Mouse (Mus musculus) CH12.LX (cell line): ENCODE results near the gene Cd2. TPM values are rescaled to one million over a fixed set of nuclear protein-coding genes. Genes with fewer than 3 reads are reported as not detected.
A peak's percentile ranks its signal among the peaks of the same experiment; 100 is the strongest.

Experiments
- DNase-seq: peaks from one replicate; pipeline ENCODE4 v3.0.0-alpha.2; 2013; ENCODE audit errors: extremely low read depth
- H3K27ac ChIP-seq: 2 replicates; pipeline ENCODE4 v1.5.1; 2012; ENCODE audit warnings: low read depth, mild to moderate bottlenecking, control low read depth, moderate library complexity; ENCODE audit not compliant: insufficient read depth
- H3K27me3 ChIP-seq: replicated peaks from 2 replicates; pipeline ENCODE3; 2012; ENCODE audit warnings: inconsistent platforms
- H3K36me3 ChIP-seq, 2 experiments: replicated peaks in 1 of 2; 2 replicates each; pipeline versions ENCODE3 to v1.6.1; 2012; ENCODE audit warnings: inconsistent platforms in 1 of 2, low read length in 1 of 2, mild to moderate bottlenecking in 1 of 2, mixed read lengths in 1 of 2, moderate library complexity in 1 of 2; ENCODE audit not compliant: control insufficient read depth in 1 of 2, insufficient read depth in 1 of 2
- H3K4me1 ChIP-seq, 2 experiments: 2 replicates each; pipeline ENCODE4 v1.6.1; 2012; ENCODE audit warnings: inconsistent platforms in 1 of 2, moderate library complexity in 1 of 2; ENCODE audit not compliant: insufficient read depth in 2 of 2, control insufficient read depth in 1 of 2
- H3K4me2 ChIP-seq: 2 replicates; pipeline ENCODE4 v1.6.1; 2012; ENCODE audit warnings: low read depth, mild to moderate bottlenecking, control low read depth; ENCODE audit not compliant: poor library complexity, insufficient read depth, severe bottlenecking
- H3K4me3 ChIP-seq, 3 experiments: fragments of 150-350 bp in 1 of 3; sonication (generic) in 1 of 3; replicated peaks in 1 of 3; 2 replicates each; pipeline versions ENCODE3 to v1.5.1; 2011 to 2012; ENCODE audit warnings: low read depth in 2 of 3, low read length in 2 of 3, mild to moderate bottlenecking in 2 of 3, moderate library complexity in 2 of 3, control low read depth in 1 of 3, improper control_type of control experiment in 1 of 3, inconsistent platforms in 1 of 3, mixed read lengths in 1 of 3; ENCODE audit not compliant: poor library complexity in 1 of 3
- H3K79me2 ChIP-seq: replicated peaks from 2 replicates; pipeline ENCODE4 v1.6.1; 2012; ENCODE audit warnings: mild to moderate bottlenecking, moderate library complexity; ENCODE audit not compliant: control insufficient read depth, poor library complexity, insufficient read depth, severe bottlenecking; ENCODE audit errors: extremely low read depth
- H3K9ac ChIP-seq: 2 replicates; pipeline ENCODE4 v1.6.1; 2012; ENCODE audit warnings: low read depth, mild to moderate bottlenecking, control low read depth, moderate library complexity; ENCODE audit not compliant: insufficient read depth
- H3K9me3 ChIP-seq: replicated peaks from 2 replicates; pipeline ENCODE3; 2012; ENCODE audit warnings: low read length, inconsistent platforms, mixed read lengths
- CHD2 ChIP-seq: IDR thresholded peaks from 2 replicates; pipeline ENCODE4 v1.6.1; 2011; ENCODE audit warnings: low read length, improper control_type of control experiment
- CTCF ChIP-seq, 2 experiments: IDR thresholded peaks in 1 of 2; conservative IDR thresholded peaks in 1 of 2; 2 replicates each; pipeline ENCODE4 v1.5.1; 2011 to 2012; ENCODE audit warnings: low read depth in 2 of 2, low read length in 2 of 2, improper control_type of control experiment in 1 of 2, inconsistent platforms in 1 of 2, mild to moderate bottlenecking in 1 of 2, moderate library complexity in 1 of 2
- ELF1 ChIP-seq: IDR thresholded peaks from 2 replicates; pipeline ENCODE4 v1.6.1; 2014; ENCODE audit warnings: low read depth, mild to moderate bottlenecking, inconsistent platforms, low read length, improper control_type of control experiment
- EP300 ChIP-seq: IDR thresholded peaks from 2 replicates; pipeline ENCODE4 v1.6.1; 2011; ENCODE audit warnings: low read length, improper control_type of control experiment
- IRF4 ChIP-seq: IDR thresholded peaks from 2 replicates; pipeline ENCODE4 v1.6.1; 2014; ENCODE audit warnings: low read depth, mild to moderate bottlenecking, inconsistent platforms, low read length, improper control_type of control experiment
- JUN ChIP-seq: IDR thresholded peaks from 2 replicates; pipeline ENCODE4 v1.6.1; 2011; ENCODE audit warnings: low read depth, mild to moderate bottlenecking, low read length, improper control_type of control experiment, moderate library complexity; ENCODE audit not compliant: insufficient read depth
- MAFK ChIP-seq: IDR thresholded peaks from 2 replicates; pipeline ENCODE4 v1.6.1; 2011; ENCODE audit warnings: low read length, improper control_type of control experiment; ENCODE audit not compliant: insufficient replicate concordance
- MEF2A ChIP-seq: IDR thresholded peaks from 2 replicates; pipeline ENCODE4 v1.6.1; 2014; ENCODE audit warnings: low read depth, mild to moderate bottlenecking, inconsistent platforms, low read length, improper control_type of control experiment, borderline replicate concordance
- PAX5 ChIP-seq: IDR thresholded peaks from 2 replicates; pipeline ENCODE4 v1.6.1; 2012; ENCODE audit warnings: low read length, inconsistent platforms, mixed read lengths
- SMC3 ChIP-seq: IDR thresholded peaks from 2 replicates; pipeline ENCODE4 v1.6.1; 2011; ENCODE audit warnings: low read depth, low read length, improper control_type of control experiment
- TBP ChIP-seq: conservative IDR thresholded peaks from 2 replicates; pipeline ENCODE4 v1.6.1; 2011; ENCODE audit warnings: low read depth, low read length, improper control_type of control experiment
- TCF12 ChIP-seq: IDR thresholded peaks from 2 replicates; pipeline ENCODE4 v1.6.1; 2014; ENCODE audit warnings: low read depth, mild to moderate bottlenecking, inconsistent platforms, low read length, improper control_type of control experiment
- UBTF ChIP-seq: IDR thresholded peaks from 2 replicates; pipeline ENCODE4 v1.6.1; 2012; ENCODE audit warnings: low read depth, mild to moderate bottlenecking, inconsistent platforms, low read length, improper control_type of control experiment, moderate library complexity
- ZC3H11A ChIP-seq: IDR thresholded peaks from 2 replicates; pipeline ENCODE4 v1.6.1; 2012; ENCODE audit warnings: low read depth, mild to moderate bottlenecking, inconsistent platforms, low read length, improper control_type of control experiment
- dilution Hi-C: fragments of 300-500 bp; cut with MboI; formaldehyde crosslinking; loops from 2 replicates; pipeline ENCODE4 v1.14.3; 2020; ENCODE audit warnings: low sequenced_read_pairs; ENCODE audit not compliant: extremely low pct_unique_long_range_greater_than_20kb, extremely low pct_ligation_motif_present
- in situ Hi-C: fragments of 300-500 bp; cut with MboI; formaldehyde crosslinking; loops from 3 replicates; pipeline ENCODE4 v1.14.3; 2019; ENCODE audit warnings: low sequenced_read_pairs, low pct_ligation_motif_present, low pct_unique_long_range_greater_than_20kb, mixed read lengths
- polyA plus RNA-seq: library from polyadenylated mRNA; unstranded; fragments of >175 nt; gene quantifications from 2 replicates; pipeline ENCODE4 v1.2.1, GENCODE M21; 2012; ENCODE audit warnings: low read depth; ENCODE audit not compliant: insufficient read length
- total RNA-seq, 2 experiments: library from RNA; depleted of rRNA; stranded (reverse); fragments of 300-350 nt in 1 of 2; fragments of >200 nt in 1 of 2; gene quantifications; 2 replicates each; pipeline ENCODE4 v1.2.3; 2012 to 2014

Cd2 gene
- total and polyA plus RNA-seq, 3 experiments: 9.5 to 35.0 (median 18.0) TPM

- no peak overlapping the region for H3K27ac ChIP-seq
Observed at GRCm38 (mm10) chr3:101285851-101286250, 1.9 kb downstream of the Cd2 start.

GRCm38 (mm10) chr3:101285021-101285615, 2.6 kb downstream of the Cd2 start:
- no peak for DNase-seq
- in situ Hi-C loops: no loop called here
- H3K36me3 ChIP-seq: peaks cover 0 to 20% of the 10 kb centered on the region in 2 experiments
- peaks cover 2% of the 10 kb centered on the region for H3K9me3 ChIP-seq
- peaks cover 8 to 66% of the 10 kb centered on the region in 2 experiments for H3K4me1 ChIP-seq
- no peak overlapping the region for H3K4me2 ChIP-seq
- dilution Hi-C loops: no loop called here
- H3K27ac ChIP-seq: no peak overlapping the region
- no peak overlapping the region for H3K4me3 ChIP-seq
- no peaks in the 10 kb centered on the region for H3K79me2 ChIP-seq
- H3K9ac ChIP-seq: no peak overlapping the region
- no peaks in the 10 kb centered on the region for H3K27me3 ChIP-seq
- TF ChIP-seq JUN: no peak
- TF ChIP-seq, all 38 proteins: peak for 0

More at GRCm38 (mm10) chr3:101285851-101286250, 1.9 kb downstream of the Cd2 start:
- peak overlapping the region; percentile 29 to 56 (median 54) for H3K4me3 ChIP-seq
- peak overlapping the region; percentile 85 for H3K4me2 ChIP-seq
- peaks cover 8 to 71% of the 10 kb centered on the region in 2 experiments for H3K4me1 ChIP-seq
- peak overlapping the region; percentile 33; the same call in 1 of the 2 replicates for H3K9ac ChIP-seq
- no peaks in the 10 kb centered on the region for H3K27me3 ChIP-seq
- dilution Hi-C loops: no loop called here
- peaks cover 0 to 17% of the 10 kb centered on the region in 2 experiments for H3K36me3 ChIP-seq
- DNase-seq: no peak
- peaks cover 2% of the 10 kb centered on the region for H3K9me3 ChIP-seq
- H3K79me2 ChIP-seq: no peaks in the 10 kb centered on the region
- in situ Hi-C loops: no loop called here
- TF ChIP-seq ELF1: no peak
- no peak for TF ChIP-seq ZC3H11A
- 0 out of 2 replicates have a peak, but pooled peaks have one; percentile 10 for TF ChIP-seq MAFK
- no peak for TF ChIP-seq JUN
- no peak for TF ChIP-seq PAX5
- TF ChIP-seq IRF4: 0 out of 2 replicates have a peak, but pooled peaks have one; percentile 7
- no peak for TF ChIP-seq UBTF
- TF ChIP-seq SMC3: no peak
- 0 out of 2 replicates have a peak, but pooled peaks have one; percentile 22 for TF ChIP-seq TCF12
- no peak for TF ChIP-seq TBP
- TF ChIP-seq EP300: 0 out of 2 replicates have a peak, but pooled peaks have one; percentile 19
- no peak for TF ChIP-seq MEF2A
- TF ChIP-seq CTCF (conservative IDR thresholded peaks at IDR 0.05 in 1 of 2, IDR thresholded peaks at IDR 0.05 in 1 of 2; ENCODE audit: low read depth in 2 of 2, low read length in 2 of 2): no peak
- TF ChIP-seq CHD2: no peak
